In genomic region chr8:84068316-84069035, GRCm38 (mm10) we compare ENCODE assay signal across 11 mouse cellular contexts. TPM values are rescaled to one million over a fixed set of nuclear protein-coding genes. Genes with fewer than 3 reads are reported as not detected.
A peak's percentile ranks its signal among the peaks of the same experiment; 100 is the strongest.
DNase-seq lines count a peak whose midpoint lies in the region; ATAC-seq and TF ChIP-seq lines count a peak whose summit lies in the region.
"Had no signal": no experiment of that assay in that cellular context is flagged by ENCODE, and none has a peak within 500 bp of the region (broad histone marks: within the 10 kb centered on the region; RNA-seq: fewer than 3 reads in every experiment).

No protein-coding gene starts in this region.

- H3K4me2 ChIP-seq in forebrain, embryonic 12.5 days, result no peak overlapping the region
- peak overlapping the region; percentile 57 for H3K4me2 ChIP-seq in midbrain, postnatal 0 days (ENCODE audit: low read depth, low read length, poor library complexity, severe bottlenecking)

- H3K79me2 ChIP-seq in liver, adult 2 months (ENCODE audit: control insufficient read depth, insufficient read depth, low read length), result peaks cover 17% of the 10 kb centered on the region; the same call in 1 of the 2 replicates

- TF ChIP-seq POLR2A in liver, adult 2 months (IDR thresholded peaks at IDR 0.05; ENCODE audit: extremely low read depth, insufficient read depth, low read length), result no peak

- no peak for TF ChIP-seq CTCF in liver, adult 2 months (IDR thresholded peaks at IDR 0.05; ENCODE audit: low read depth, low read length)
- no peak for TF ChIP-seq CTCF in midbrain, postnatal 0 days (IDR thresholded peaks at IDR 0.05)

- H3K27ac ChIP-seq in forebrain, embryonic 10.5 days, result no peak overlapping the region
- no peak overlapping the region for H3K27ac ChIP-seq in forebrain, embryonic 12.5 days
- no peak overlapping the region for H3K27ac ChIP-seq in liver, adult 2 months (replicated peaks; ENCODE audit: insufficient read depth, low read depth, low read length)
- H3K27ac ChIP-seq in midbrain, postnatal 0 days (ENCODE audit: low read depth, low read length), result no peak overlapping the region

- peaks cover 63% of the 10 kb centered on the region for H3K4me1 ChIP-seq in forebrain, embryonic 10.5 days
- peaks cover 51% of the 10 kb centered on the region for H3K4me1 ChIP-seq in forebrain, embryonic 12.5 days
- peaks cover 48% of the 10 kb centered on the region for H3K4me1 ChIP-seq in liver, adult 2 months (ENCODE audit: control insufficient read depth, insufficient read depth, low read length)
- H3K4me1 ChIP-seq in midbrain, postnatal 0 days (ENCODE audit: insufficient read depth, low read length), result peaks cover 13% of the 10 kb centered on the region

- H3K27me3 ChIP-seq in forebrain, embryonic 10.5 days (ENCODE audit: poor library complexity, severe bottlenecking), result no peaks in the 10 kb centered on the region
- no peaks in the 10 kb centered on the region for H3K27me3 ChIP-seq in forebrain, embryonic 12.5 days
- no peaks in the 10 kb centered on the region for H3K27me3 ChIP-seq in liver, adult 2 months (ENCODE audit: control insufficient read depth, insufficient read depth, low read length)
- H3K27me3 ChIP-seq in midbrain, postnatal 0 days (ENCODE audit: insufficient read depth, low read length), result no peaks in the 10 kb centered on the region

- no peak for DNase-seq in forebrain, embryonic 10.5 days (ENCODE audit: extremely low spot score, low spot score)
- DNase-seq in liver, adult 2 months (ENCODE audit: extremely low read depth, low read depth, low spot score), result peak; percentile 48
- DNase-seq in liver, result no peak
- peak; percentile 56 for DNase-seq in induced T-regulatory cell, adult 2 months (ENCODE audit: low read depth)
- no peak for DNase-seq in midbrain, postnatal 0 days (ENCODE audit: low spot score)
- no peak for DNase-seq in left cerebral cortex, adult 11 months (ENCODE audit: low spot score)
- DNase-seq in right cerebral cortex, postnatal 25 days, result no peak

- H3K9me3 ChIP-seq in forebrain, embryonic 10.5 days, result no peaks in the 10 kb centered on the region
- H3K9me3 ChIP-seq in forebrain, embryonic 12.5 days, result no peaks in the 10 kb centered on the region
- no peaks in the 10 kb centered on the region for H3K9me3 ChIP-seq in midbrain, postnatal 0 days (ENCODE audit: low read length)

- no peak overlapping the region for H3K9ac ChIP-seq in forebrain, embryonic 12.5 days
- H3K9ac ChIP-seq in liver, adult 2 months (ENCODE audit: low read depth, low read length), result no peak overlapping the region
- 0 out of 2 replicates have a peak overlapping the region, but pooled peaks have one; percentile 4 for H3K9ac ChIP-seq in midbrain, postnatal 0 days (replicated peaks; ENCODE audit: low read length, poor library complexity, severe bottlenecking)

- peak overlapping the region; percentile 91; the same call in 1 of the 2 replicates for H3K4me3 ChIP-seq in forebrain, embryonic 10.5 days
- H3K4me3 ChIP-seq in forebrain, embryonic 12.5 days (replicated peaks), result no peak overlapping the region
- no peak overlapping the region for H3K4me3 ChIP-seq in liver, adult 2 months (ENCODE audit: insufficient read depth, low read depth, low read length)
- no peak overlapping the region for H3K4me3 ChIP-seq in midbrain, postnatal 0 days (ENCODE audit: low read depth, low read length)

- no peak for ATAC-seq in forebrain, embryonic 12.5 days (ENCODE audit: low FRiP score)
- no peak for ATAC-seq in midbrain, postnatal 0 days (ENCODE audit: low FRiP score)

- H3K36me3 ChIP-seq in forebrain, embryonic 10.5 days (replicated peaks), result no peaks in the 10 kb centered on the region
- H3K36me3 ChIP-seq in forebrain, embryonic 12.5 days (replicated peaks), result no peaks in the 10 kb centered on the region
- H3K36me3 ChIP-seq in liver, adult 2 months (ENCODE audit: control insufficient read depth, insufficient read depth, low read length), result no peaks in the 10 kb centered on the region
- H3K36me3 ChIP-seq in midbrain, postnatal 0 days (ENCODE audit: insufficient read depth, low read length), result no peaks in the 10 kb centered on the region

- 85% methylated on average over 12 of the region's 12 CpGs for WGBS in forebrain, embryonic 10.5 days
- WGBS in forebrain, embryonic 12.5 days, result 84% methylated on average over 12 of the region's 12 CpGs
- 50% methylated on average over 12 of the region's 12 CpGs for WGBS in liver, adult 2 months
- 71% methylated on average over 12 of the region's 12 CpGs for WGBS in midbrain, postnatal 0 days

RNA-seq across cellular contexts. Expression of gene Rfx1, which starts 1.8 kb away (rescaled TPM):
- polyA plus RNA-seq in forebrain, embryonic 10.5 days (2016; fragmentation: Nextera tagmentation; extraction: Ambion mirVana), result 8.4 and 8.5 TPM in 2 replicates
- polyA plus RNA-seq in forebrain, embryonic 12.5 days (2016; fragmentation: Nextera tagmentation; extraction: Ambion mirVana), result 8.4 and 9.2 TPM in 2 replicates
- total RNA-seq in liver, adult 2 months (2014; rRNA removed), result 1.8 and 2.6 TPM in 2 replicates
- polyA plus RNA-seq in liver, adult 2 months (2012; rRNA removed), result 6.4 and 8.3 TPM in 2 replicates
- total RNA-seq in midbrain, postnatal 0 days (2014; rRNA removed), result 28.4 and 31.7 TPM in 2 replicates
- 7.2 and 8.8 TPM in 2 replicates for polyA plus RNA-seq in midbrain, postnatal 0 days (2015; fragmentation: Nextera tagmentation; extraction: Ambion mirVana)

RNA-seq across cellular contexts. Expression of gene Gm10643, which starts 3.5 kb away (rescaled TPM):
- polyA plus RNA-seq in forebrain, embryonic 10.5 days (2016; fragmentation: Nextera tagmentation; extraction: Ambion mirVana), result 1.0 and 1.5 TPM in 2 replicates
- 2.2 and 2.4 TPM in 2 replicates for polyA plus RNA-seq in forebrain, embryonic 12.5 days (2016; fragmentation: Nextera tagmentation; extraction: Ambion mirVana)
- total RNA-seq in liver, adult 2 months (2014; rRNA removed), result 0.65 and 0.74 TPM in 2 replicates
- 0.10 TPM in 1 of 2 replicates, not detected in the other for polyA plus RNA-seq in liver, adult 2 months (2012; rRNA removed)
- 2.2 and 3.0 TPM in 2 replicates for total RNA-seq in midbrain, postnatal 0 days (2014; rRNA removed)
- polyA plus RNA-seq in midbrain, postnatal 0 days (2015; fragmentation: Nextera tagmentation; extraction: Ambion mirVana), result 1.6 and 1.7 TPM in 2 replicates

RNA-seq across cellular contexts. Expression of gene Rln3, which starts 23.7 kb away (rescaled TPM):
- not detected in 2 replicates for polyA plus RNA-seq in forebrain, embryonic 10.5 days (2016; fragmentation: Nextera tagmentation; extraction: Ambion mirVana)
- polyA plus RNA-seq in forebrain, embryonic 12.5 days (2016; fragmentation: Nextera tagmentation; extraction: Ambion mirVana), result not detected in 2 replicates
- not detected in 2 replicates for total RNA-seq in liver, adult 2 months (2014; rRNA removed)
- not detected in 2 replicates for polyA plus RNA-seq in liver, adult 2 months (2012; rRNA removed)
- 2.3 and 2.7 TPM in 2 replicates for total RNA-seq in midbrain, postnatal 0 days (2014; rRNA removed)
- polyA plus RNA-seq in midbrain, postnatal 0 days (2015; fragmentation: Nextera tagmentation; extraction: Ambion mirVana), result 1.3 and 2.3 TPM in 2 replicates
- total RNA-seq: neutrophil, adult 5-6 weeks had no signal
- polyA plus RNA-seq: embryonic facial prominence, embryonic 14.5 days; stomach, embryonic 14.5 days had no signal

RNA-seq across cellular contexts. Expression of gene Il27ra, which starts 26.1 kb away (rescaled TPM):
- polyA plus RNA-seq in forebrain, embryonic 10.5 days (2016; fragmentation: Nextera tagmentation; extraction: Ambion mirVana), result 0.12 and 0.30 TPM in 2 replicates
- 0.09 and 0.24 TPM in 2 replicates for polyA plus RNA-seq in forebrain, embryonic 12.5 days (2016; fragmentation: Nextera tagmentation; extraction: Ambion mirVana)
- total RNA-seq in liver, adult 2 months (2014; rRNA removed), result 1.4 and 1.5 TPM in 2 replicates
- 1.4 and 2.1 TPM in 2 replicates for polyA plus RNA-seq in liver, adult 2 months (2012; rRNA removed)
- 0.71 and 1.1 TPM in 2 replicates for total RNA-seq in midbrain, postnatal 0 days (2014; rRNA removed)
- polyA plus RNA-seq in midbrain, postnatal 0 days (2015; fragmentation: Nextera tagmentation; extraction: Ambion mirVana), result 0.21 and 0.29 TPM in 2 replicates

RNA-seq across cellular contexts. Expression of gene Dcaf15, which starts 36.1 kb away (rescaled TPM):
- 17.0 and 18.5 TPM in 2 replicates for polyA plus RNA-seq in forebrain, embryonic 10.5 days (2016; fragmentation: Nextera tagmentation; extraction: Ambion mirVana)
- 18.7 and 19.4 TPM in 2 replicates for polyA plus RNA-seq in forebrain, embryonic 12.5 days (2016; fragmentation: Nextera tagmentation; extraction: Ambion mirVana)
- total RNA-seq in liver, adult 2 months (2014; rRNA removed), result 1.4 and 2.2 TPM in 2 replicates
- polyA plus RNA-seq in liver, adult 2 months (2012; rRNA removed), result 9.2 and 9.9 TPM in 2 replicates
- 62.3 and 67.6 TPM in 2 replicates for total RNA-seq in midbrain, postnatal 0 days (2014; rRNA removed)
- 21.7 and 23.3 TPM in 2 replicates for polyA plus RNA-seq in midbrain, postnatal 0 days (2015; fragmentation: Nextera tagmentation; extraction: Ambion mirVana)

Comparison
In these comparisons a context has a peak if more than half of its experiments do, and no peak if none do; other contexts are left out.
1. DNase-seq: peak in liver, adult 2 months (single experiment) and induced T-regulatory cell, adult 2 months (single experiment); none in forebrain, embryonic 10.5 days (single experiment), liver (single experiment), midbrain, postnatal 0 days (single experiment), left cerebral cortex, adult 11 months (single experiment) and right cerebral cortex, postnatal 25 days (single experiment).